In the genomic region with DNA sequence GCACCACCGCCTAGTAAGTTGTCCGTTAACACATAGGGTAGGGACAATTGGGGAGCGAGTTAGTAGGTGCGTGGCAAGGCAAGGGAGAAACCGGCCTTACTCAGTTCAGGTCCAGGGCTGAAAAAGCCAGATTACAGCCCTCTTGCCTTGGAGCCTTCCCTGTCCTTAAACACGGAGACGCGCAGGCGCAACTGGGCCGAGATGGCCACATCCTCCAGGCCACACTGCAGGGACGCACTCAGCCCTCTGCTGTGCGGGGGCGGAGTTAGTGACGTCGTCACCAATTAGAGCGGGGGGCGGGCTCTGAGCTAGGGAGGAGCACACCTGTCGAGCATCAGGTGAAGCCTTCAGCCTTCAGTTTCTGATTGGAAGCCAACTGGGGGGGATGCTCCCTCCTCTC, we compare ENCODE assay signal across 7 mouse cellular contexts. TPM values are rescaled to one million over a fixed set of nuclear protein-coding genes. Genes with fewer than 3 reads are reported as not detected.
DNase-seq lines count a peak whose midpoint lies in the region; ATAC-seq and TF ChIP-seq lines count a peak whose summit lies in the region.

No protein-coding gene starts in this region.

- peaks cover 54% of the 10 kb centered on the region for H3K4me1 ChIP-seq in liver, embryonic 15.5 days (replicated peaks)
- H3K4me1 ChIP-seq in olfactory bulb, adult 2 months (ENCODE audit: control insufficient read depth, insufficient read depth, low read length) = peaks cover 8% of the 10 kb centered on the region; the same call in 1 of the 2 replicates

- H3K36me3 ChIP-seq in liver, embryonic 15.5 days (replicated peaks) = peaks cover 61% of the 10 kb centered on the region

- 55% methylated on average over 18 of the region's 18 CpGs for WGBS in liver, embryonic 15.5 days (ENCODE audit: insufficient replicate concordance)
- WGBS in olfactory bulb, adult 2 months = 22% methylated on average over 18 of the region's 18 CpGs

- H3K9me3 ChIP-seq in liver, embryonic 15.5 days (replicated peaks) = no peaks in the 10 kb centered on the region

- H3K27me3 ChIP-seq in liver, embryonic 15.5 days = peaks cover 11% of the 10 kb centered on the region; the same call in 1 of the 2 replicates

- no peak overlapping the region for H3K4me3 ChIP-seq in liver, embryonic 15.5 days (replicated peaks)
- peak overlapping the region; percentile 0; the same call in 1 of the 2 replicates for H3K4me3 ChIP-seq in olfactory bulb, adult 2 months (ENCODE audit: insufficient read depth, low read depth, low read length)

- DNase-seq in adrenal gland, adult 8-10 months = peak; percentile 59
- peak; percentile 88 for DNase-seq in cerebellum, adult 9-10 months
- peak; percentile 38 to 41 for DNase-seq in frontal cortex, postnatal 14 days (ENCODE audit: low spot score in 2 of 2)
- peak; percentile 88 to 93 for DNase-seq in kidney, postnatal 4 days
- DNase-seq in natural killer cell, adult 2 months (ENCODE audit: low spot score in 2 of 2) = no peak

- no peak overlapping the region for H3K9ac ChIP-seq in liver, embryonic 15.5 days

- no peak for TF ChIP-seq CTCF in olfactory bulb, adult 2 months (IDR thresholded peaks at IDR 0.05; ENCODE audit: insufficient read depth, low read depth, low read length)

- peak; percentile 54 for ATAC-seq in liver, embryonic 15.5 days (ENCODE audit: insufficient read depth)

- no peak for TF ChIP-seq POLR2A in olfactory bulb, adult 2 months (IDR thresholded peaks at IDR 0.05; ENCODE audit: insufficient read depth, low read depth, low read length)

- no peak overlapping the region for H3K27ac ChIP-seq in liver, embryonic 15.5 days (replicated peaks)
- no peak overlapping the region for H3K27ac ChIP-seq in olfactory bulb, adult 2 months (ENCODE audit: insufficient read depth, low read depth, low read length)

- H3K4me2 ChIP-seq in liver, embryonic 15.5 days = 0 out of 2 replicates have a peak overlapping the region, but pooled peaks have one; percentile 2

RNA-seq across cellular contexts. Expression of a gene that starts 29.7 kb away (rescaled TPM):
- 10 to 100 TPM; 22.2 to 27.9 (median 26.0) TPM for total RNA-seq in adrenal gland, adult 8-10 months (2022)
- polyA plus RNA-seq in liver, embryonic 15.5 days (2015; fragmentation: Nextera tagmentation; extraction: Ambion mirVana) = 293 and 326 TPM in 2 replicates
- not detected in 2 replicates for polyA plus RNA-seq in olfactory bulb, adult 2 months (2012; ENCODE audit: insufficient read depth, insufficient read length, low replicate concordance, missing spikeins)

RNA-seq across cellular contexts. Expression of a gene that starts 35.8 kb away (rescaled TPM):
- 10 to 100 TPM; 11.7 to 14.2 (median 12.9) TPM for total RNA-seq in adrenal gland, adult 8-10 months (2022)
- polyA plus RNA-seq in liver, embryonic 15.5 days (2015; fragmentation: Nextera tagmentation; extraction: Ambion mirVana) = 2.2 and 2.5 TPM in 2 replicates
- polyA plus RNA-seq in olfactory bulb, adult 2 months (2012; ENCODE audit: insufficient read depth, insufficient read length, low replicate concordance, missing spikeins) = not detected in 2 replicates

RNA-seq across cellular contexts. Expression of a gene that starts 51.6 kb away (rescaled TPM):
- total RNA-seq in adrenal gland, adult 8-10 months (2022) = under 1 TPM; 0.06 to 0.87 (median 0.39) TPM
- polyA plus RNA-seq in liver, embryonic 15.5 days (2015; fragmentation: Nextera tagmentation; extraction: Ambion mirVana) = 386 and 428 TPM in 2 replicates
- polyA plus RNA-seq in olfactory bulb, adult 2 months (2012; ENCODE audit: insufficient read depth, insufficient read length, low replicate concordance, missing spikeins) = not detected in 2 replicates

RNA-seq across cellular contexts. Expression of a gene that starts 56.9 kb away (rescaled TPM):
- total RNA-seq in adrenal gland, adult 8-10 months (2022) = 10 to 100 TPM; 15.8 to 25.3 (median 17.1) TPM
- polyA plus RNA-seq in liver, embryonic 15.5 days (2015; fragmentation: Nextera tagmentation; extraction: Ambion mirVana) = 82.6 and 91.9 TPM in 2 replicates
- polyA plus RNA-seq in olfactory bulb, adult 2 months (2012; ENCODE audit: insufficient read depth, insufficient read length, low replicate concordance, missing spikeins) = not detected in 2 replicates

Comparison
In these comparisons a context has a peak if more than half of its experiments do, and no peak if none do; other contexts are left out.
1. DNase-seq: peak in adrenal gland, adult 8-10 months (single experiment), cerebellum, adult 9-10 months (single experiment), frontal cortex, postnatal 14 days (2 of 2) and kidney, postnatal 4 days (2 of 2); none in natural killer cell, adult 2 months (0 of 2).
2. RNA of a gene that starts 51.6 kb away (polyA plus RNA-seq): 386 to 428 TPM in liver, embryonic 15.5 days; not detected in olfactory bulb, adult 2 months; every median in the first group is over 100 times any median in the second.